Mouse (Mus musculus) ES-Bruce4 (cell line): ENCODE measurements around the gene Acvrl1.

ENCODE experiments used
- CTCF ChIP-seq: IDR thresholded peaks from one replicate; pipeline ENCODE4 v1.8.1; 2011; ENCODE audit warnings: low read depth, low read length
- EP300 ChIP-seq: IDR thresholded peaks from 2 replicates; pipeline ENCODE4 v1.6.1; 2011; ENCODE audit warnings: low read depth, low read length; ENCODE audit not compliant: insufficient read depth

DNA sequence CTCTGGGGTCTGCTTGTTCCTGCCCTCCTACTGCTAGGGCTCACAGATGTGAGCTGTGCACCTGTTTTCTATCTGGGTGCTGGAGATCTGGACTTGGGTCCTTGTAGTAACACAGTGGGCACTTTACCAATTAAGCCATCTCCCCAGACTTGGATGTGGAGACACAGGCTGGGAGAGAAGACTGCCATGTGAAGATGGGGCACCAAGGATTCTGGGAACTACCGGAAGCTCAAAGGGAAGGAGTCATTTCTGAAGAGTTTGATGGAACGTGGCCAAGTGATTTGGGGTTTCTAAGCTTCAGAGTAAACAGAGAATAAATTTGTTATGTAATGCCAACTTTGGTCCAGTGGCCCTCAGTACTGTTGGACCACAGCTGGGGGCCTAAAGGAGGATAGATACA lies 43.7 kb downstream of the Acvrl1 start:
- TF ChIP-seq CTCF (no peak), EP300 (no peak)
